Mouse (Mus musculus): ENCODE measurements around the gene Cpne5.
"Not testable (repeated sequence)": the region's sequence is repeated elsewhere in the genome, so short reads cannot be mapped to it uniquely, and the experiment has no call there.

Gene Cpne5

DNA sequence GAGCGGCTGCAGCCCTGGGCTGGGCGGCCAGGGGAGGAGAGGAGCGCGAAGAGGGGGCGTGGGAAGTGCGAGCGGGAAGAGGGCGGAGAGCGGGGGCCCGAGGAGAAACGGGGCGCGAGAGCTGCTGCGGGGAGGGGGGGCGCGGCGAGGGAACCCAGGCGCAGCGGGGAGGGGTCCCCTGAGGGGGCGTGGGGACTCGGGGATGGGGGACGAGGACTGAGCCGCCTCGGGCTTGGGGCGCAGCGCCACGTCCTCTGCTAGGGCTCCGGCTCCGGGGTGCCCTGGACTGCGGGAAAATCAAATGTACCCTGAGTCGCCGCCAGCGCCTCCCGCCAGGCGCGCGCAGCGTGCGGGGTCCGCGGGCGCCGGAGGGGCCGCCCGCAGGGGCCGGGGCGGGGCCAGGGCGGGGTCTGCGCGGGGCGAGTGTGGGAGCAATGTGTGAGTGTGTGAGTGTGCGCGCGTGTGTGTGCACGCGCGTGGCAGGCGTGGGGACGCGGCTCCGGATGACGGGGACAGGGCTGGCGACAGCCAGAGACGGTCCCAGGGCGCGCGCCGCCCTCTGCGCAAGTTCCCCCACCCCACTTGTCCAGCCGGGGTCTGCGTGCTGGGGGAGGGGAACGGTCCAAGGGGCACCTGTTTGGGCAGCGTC is at the start of gene Cpne5:
Cpne5 (minus strand) TSS at position 396 of the 649 bp plus-strand sequence.
- no peak for DNase-seq

DNA sequence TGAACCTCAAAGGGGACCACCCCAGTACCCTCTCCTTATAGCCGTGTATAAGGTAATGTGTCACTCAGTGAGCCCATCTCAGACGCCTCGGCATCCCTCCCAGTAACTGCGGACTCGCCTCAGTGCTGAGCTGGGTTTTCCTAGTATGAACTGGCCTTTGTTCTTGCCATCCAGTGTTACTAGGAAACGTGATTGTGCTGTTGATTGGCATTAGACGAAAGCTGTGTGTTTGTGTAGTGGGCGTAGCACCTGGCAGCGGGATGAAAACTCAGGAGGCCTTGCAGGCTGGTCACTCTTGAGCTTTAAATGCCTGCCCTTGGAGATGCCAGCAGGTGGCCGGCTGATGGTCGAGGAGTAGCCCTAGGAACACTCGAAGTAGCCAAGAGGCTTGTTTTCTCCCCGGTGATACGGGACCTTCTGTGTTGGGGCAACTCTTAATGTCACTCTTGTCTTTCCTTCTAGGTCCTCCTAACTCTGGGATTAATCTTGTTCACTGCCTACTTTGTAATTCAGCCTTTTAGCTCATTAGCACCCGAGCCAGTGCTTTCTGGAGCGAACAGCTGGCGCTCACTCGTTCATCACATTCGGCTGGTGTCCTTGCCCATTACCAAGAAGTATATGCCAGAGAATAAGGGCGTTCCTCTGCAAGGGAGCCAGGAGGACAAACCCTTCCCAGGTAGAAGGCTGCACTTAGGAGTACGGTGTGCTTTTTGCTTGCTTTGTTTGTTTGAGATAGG is 44.4 kb upstream of the Cpne5 start:
- no peak for DNase-seq

DNA sequence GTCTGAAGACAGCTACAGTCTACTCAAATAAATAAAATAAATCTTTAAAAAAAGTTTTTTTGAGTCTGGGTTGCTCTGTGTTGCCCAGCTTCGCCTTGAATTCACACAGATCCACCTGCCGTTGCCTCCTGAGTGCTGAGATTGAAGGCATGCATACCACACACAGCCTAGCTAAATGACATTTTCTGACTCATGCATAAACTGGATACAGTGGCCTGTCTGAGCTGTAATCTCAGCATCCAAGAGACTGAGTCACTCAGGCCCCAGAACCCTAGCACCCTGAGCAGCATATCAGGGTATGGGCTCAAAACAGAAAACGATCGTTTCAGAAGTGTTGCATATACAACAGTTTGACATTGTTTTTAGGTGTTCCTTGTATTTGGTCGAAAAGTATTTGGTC is 43.6 kb upstream of the Cpne5 start:
- no peak for DNase-seq

DNA sequence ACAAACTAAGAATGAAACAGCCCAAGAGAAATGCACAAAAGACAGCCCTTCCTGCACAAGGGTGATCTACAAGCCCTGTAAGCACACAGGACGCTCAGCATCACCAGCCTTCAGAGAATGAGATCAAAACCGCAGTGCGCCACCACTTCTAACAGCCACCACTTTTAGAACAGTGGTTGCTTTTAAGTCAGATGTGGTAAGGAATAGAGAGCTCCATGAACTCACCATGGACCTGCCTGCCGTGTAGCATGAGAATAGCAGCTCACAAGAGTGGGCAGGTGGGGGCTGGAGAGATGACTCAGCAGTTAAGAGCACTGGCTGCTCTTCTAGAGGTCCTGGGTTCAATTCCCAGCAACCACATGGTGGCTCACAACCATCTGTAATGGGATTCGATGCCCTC is 42.5 kb upstream of the Cpne5 start:
- DNase-seq: no peak

DNA sequence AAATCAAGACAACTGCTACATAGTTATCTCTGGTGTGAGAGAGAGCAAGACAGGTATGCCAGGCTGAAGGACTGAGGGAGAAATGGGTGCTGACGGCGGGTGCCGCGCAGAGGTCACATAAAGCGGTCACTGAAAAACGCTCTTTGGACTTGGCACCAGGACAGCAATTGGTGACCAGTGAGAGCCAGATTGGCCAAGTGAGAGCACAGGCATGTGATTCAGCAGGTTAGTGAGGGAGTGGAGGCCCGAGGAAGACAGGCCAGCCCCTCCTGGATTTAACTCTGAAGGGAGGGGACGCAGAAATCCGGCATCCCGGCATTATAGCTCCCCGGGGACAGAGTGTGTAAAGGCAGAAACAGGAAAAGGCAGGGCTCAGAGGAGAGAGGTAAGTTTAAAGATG is 35.9 kb upstream of the Cpne5 start:
- peak; percentile 89 for DNase-seq

DNA sequence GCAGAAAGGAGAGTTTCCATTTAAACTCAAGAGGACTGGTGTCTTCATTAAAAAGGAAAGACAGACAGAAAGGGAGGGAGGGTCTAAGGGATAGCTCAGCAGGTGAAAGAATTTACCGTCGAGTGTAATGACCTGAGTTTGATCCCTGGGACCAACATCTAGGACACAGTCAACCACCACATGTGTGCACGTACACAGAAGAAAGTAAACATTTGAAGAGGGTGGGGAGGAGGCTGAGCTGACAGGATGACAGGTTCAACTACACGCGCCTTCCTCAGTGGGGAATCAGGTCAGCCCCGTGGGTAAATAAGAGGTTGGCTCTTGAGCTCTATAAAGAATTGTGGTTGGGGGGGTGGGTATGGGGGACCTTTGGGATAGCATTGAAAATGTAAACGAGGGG is 35.2 kb upstream of the Cpne5 start:
- DNase-seq: no peak

DNA sequence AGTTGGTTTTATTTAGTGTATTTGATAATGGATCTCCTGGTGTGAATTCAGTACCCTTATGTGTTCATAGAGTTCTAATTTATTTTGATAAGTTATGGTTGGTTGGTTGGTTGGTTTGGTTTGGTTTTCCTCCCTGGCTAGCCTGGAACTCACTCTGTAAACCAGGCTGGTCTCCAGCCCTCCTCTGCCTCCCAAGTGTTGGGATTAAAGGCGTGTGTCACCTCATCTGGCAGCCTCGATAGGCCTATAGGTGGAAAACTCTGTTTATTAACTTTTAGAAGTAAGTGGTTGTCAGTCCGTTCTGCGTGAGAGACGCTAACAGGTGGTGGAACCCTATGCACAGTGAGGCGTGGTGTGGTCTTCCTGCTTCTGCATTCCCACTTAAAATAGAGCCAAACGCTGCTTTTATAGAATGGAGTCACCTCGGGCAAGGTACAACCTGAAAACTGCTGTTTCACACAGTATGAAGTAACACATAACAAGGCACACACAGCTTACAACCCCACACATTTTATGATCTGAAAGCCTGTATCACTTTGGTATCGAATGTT is 32.3 kb upstream of the Cpne5 start:
- no peak for DNase-seq

DNA sequence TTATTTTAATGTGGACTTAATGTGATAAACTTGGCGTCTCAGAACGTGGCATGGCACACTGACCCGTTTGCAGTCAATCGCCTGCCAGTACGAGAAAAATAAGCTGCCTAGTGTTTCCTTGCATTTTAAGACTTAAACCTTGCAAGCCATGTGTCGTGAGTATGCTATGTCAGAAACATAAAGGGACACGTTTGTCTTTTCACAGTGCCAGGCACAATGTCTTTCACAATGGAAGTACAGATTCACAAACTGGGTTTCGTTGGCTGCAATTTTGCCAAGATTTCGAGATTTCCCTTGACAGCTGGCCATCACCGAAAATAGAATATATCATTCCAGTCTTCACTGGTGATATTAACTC is 31.4 kb upstream of the Cpne5 start:
- no peak for DNase-seq

DNA sequence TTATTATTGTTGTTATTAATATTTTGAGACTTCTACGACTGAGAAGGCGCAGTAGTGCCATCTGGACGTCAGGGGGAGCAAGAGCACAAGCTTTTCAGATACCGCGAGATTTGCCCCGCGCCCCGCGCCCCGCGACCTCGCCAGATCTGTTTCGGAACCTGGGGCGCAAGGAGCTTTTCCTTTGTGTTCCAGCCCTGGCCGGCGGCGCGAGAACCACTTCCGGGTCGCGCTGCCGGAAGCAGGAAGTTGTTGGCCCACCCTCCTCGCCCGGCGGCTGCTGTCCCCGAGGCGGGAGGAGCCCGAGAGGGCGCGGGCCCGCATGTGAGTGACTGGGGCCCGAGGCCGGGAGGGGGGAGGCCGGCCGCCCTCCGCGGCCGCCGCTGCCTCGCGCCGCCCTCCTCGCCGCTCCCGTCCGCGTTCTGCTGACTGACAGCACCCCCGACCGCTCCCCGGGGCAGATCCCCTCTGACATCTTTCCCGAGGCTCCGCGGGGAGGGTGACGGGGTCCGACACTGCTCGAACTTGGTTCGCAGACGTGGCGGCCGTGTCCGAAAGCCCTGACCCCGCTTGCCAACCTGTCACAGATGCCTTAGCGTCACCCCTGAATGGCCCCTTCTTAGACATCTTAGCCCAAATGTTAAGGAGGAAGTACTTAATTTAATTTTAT is 30.8 kb upstream of the Cpne5 start, which contains the start of gene BC004004:
BC004004 (plus strand) TSS at position 107 of the 667 bp plus-strand sequence.
- DNase-seq: peak; percentile 94

DNA sequence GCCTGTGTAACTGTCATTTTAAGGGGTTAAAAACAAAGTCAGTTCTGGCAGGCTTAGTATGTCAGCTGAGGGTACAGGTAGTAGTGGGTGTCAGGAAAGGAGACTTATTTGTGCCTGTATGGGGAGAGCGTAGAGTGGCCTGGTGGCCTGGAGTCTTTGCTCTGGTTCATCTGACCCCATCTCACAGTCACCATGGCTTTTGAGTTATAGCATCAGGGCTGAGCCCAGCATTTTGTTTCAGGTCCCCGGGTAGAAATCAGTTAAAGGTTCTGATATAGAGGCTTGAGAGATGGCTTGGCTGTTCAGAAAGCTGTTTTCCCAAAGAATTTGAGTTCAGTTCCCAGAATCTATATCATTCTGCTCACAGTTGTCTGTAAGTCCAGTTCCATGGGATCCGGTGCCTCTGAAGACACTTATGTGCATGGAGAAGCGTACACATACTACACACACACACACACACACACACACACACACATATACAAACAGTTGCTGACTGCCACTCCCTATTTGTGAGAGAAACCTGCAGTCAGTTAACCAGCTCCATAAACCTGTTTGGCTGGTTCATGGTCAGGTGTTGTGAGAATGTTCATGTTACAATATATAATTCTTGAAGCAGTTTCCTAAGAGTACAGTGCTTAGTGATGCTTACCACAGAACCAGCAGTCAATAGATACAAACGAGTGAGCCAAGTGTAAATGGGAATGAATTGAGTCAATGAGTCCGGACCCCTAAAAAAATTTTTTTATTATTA is 30.1 kb upstream of the Cpne5 start:
- DNase-seq: no peak

DNA sequence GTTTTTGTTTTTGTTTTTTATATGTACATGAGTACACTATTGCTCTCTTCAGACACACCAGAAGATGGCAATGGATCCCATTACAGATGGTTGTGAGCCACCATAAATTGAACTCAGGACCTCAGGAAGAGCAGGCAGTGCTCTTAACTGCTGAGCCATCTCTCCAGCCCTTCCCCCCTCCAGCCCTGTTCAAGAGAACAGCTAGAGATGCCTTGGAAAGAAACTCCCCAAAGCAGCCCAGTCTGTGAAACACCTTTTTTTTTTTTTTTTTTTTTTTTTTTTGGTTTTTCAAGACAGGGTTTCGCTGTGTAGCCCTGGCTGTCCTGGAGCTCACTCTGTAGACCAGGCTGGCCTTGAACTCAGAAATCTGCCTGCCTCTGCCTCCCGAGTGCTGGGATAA is 29.1 kb upstream of the Cpne5 start:
- DNase-seq: not testable (repeated sequence)

DNA sequence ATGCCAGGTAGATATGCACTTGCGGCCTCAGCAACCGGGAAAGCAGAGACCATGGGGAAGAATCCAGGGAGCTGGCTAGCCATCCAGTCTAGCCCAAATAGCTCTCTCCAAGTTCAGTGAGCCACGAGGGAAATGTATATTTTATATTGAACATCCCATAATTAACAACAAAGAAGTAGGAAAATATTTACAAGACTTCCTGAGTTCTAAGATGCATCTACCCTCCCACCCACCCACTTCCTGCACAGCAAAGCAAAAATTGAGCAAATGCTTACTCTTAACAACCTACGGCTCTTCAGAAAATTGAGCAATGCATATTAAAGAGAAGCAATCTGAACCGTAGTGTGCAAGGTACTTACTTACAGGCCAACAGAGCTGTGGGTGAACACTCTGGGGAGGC is 26.8 kb upstream of the Cpne5 start:
- DNase-seq: no peak

DNA sequence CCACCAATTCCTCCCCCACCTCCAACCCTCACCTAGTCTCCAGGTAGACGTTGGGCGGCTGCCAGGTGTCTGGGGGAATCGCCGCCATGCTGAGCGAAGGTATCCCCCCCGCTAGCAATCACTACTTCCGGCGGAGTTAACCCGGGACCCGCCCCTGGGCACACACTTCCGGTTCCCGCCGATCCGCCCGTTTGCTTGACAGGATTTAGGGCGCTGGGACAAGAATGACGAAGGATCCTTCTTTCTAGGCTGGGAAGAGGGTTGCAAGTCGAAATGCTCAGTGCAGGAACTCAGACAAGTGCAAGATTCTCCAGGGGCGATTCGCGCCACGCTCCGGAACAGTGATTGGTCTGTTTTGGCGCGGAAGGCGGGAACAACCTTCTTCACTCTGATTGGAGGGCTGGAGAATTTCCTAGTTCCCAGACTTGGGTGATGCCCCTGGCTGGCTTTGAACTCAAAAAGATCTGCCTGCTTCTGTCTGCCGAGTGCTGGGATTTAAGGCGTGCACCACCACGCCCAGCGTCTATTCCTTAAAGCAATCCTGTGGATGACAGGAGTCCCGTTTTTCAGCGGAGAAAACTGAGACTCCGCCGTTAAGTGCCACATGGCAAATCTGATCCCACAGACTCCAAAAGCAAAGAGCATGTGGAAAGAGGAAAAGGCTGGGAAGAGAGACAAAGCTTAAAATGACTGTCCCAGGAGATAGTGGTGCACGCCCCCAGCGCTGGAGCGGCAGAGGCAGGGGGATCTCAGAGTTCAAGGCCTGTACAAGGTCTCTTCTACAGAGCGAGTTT is 26.1 kb upstream of the Cpne5 start, which contains the start of gene Ppil1:
Ppil1 (minus strand) TSS at position 347 of the 794 bp plus-strand sequence.
- DNase-seq: peak; percentile 91

DNA sequence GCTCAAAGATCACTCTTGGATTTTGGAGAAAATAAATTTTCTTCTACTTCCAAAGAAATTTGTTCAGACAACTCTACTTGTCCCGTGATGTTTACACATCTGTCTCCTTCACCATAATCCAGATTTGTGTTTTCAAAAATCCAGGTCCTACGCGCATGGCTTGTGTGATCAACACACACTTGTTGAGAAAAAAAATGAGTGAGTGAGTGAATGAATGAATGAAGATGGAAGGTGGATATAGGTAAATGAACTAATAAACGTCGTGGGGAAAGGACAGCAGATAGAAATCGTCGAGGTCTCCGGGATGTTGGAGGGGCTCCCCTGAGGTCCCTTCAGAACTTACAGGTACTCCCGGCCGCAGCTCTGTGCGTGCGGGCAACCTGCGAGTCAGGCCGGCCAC is 25.4 kb upstream of the Cpne5 start:
- DNase-seq: no peak

DNA sequence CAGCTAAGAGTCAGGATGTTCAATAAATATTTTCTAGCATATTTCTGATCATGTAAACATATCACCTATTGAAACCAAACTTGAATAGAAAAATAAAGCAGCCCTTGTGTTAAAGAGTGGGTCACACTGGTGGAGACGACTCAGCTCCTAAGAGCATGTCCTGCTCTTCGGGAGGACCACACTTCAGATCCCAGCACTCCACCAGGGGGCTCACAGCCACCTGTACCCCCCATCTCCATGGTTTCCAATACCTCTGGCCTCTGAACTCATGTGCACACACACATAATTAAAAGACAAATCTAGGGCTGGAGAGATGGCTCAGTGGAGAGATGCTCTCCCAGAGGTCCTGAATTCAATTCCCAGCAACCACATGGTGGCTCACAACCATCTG is 24.3 kb upstream of the Cpne5 start:
- DNase-seq: no peak

DNA sequence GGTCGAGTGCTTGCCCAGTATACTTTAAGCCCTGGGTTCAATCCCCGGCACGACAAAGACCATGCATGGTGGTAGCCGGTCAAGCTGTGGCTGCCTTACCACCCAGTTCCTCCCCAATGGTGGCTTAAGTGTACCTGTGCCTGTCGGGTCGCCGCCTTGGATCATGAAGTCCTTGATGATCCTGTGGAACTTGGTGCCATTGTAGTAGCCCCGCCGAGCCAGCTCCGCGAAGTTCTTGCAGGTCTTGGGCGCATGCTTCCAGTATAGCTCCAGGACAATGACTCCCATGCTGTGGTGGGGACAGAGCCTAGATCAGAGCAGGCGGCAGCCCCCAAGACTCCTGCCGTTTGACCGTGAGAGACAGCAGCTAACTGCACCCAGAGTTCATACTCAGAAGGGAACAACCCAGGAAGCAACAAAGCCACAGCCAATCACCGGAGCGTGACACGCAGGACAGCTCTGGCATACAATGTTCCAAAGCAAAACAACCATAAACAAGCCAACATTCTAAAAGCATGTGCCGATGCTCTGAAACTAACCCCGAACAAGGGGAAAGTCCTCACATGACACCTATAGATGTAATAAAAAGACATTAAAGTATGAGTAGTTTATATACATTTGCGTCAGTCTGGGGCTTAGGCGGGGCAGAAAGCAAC is 23.8 kb upstream of the Cpne5 start:
- DNase-seq: no peak

DNA sequence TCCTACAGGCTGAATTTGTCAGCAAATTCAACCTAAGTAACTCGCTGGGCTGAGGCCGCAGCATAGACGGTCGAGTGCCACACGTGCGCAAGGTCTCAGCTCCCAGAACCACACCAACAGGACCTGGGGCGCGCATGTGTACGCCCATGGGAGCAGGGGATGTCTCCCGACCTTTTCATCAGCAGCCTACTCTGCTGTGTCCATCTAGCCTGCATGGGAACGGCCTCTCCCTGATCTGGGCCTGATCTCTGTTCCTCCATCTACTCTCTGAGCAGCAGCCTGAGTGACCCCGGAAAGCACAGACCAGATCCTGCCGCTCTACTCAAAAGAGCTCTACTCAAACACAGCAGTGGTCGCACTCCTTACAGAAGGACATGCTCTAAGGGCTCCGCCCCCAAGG is 22.5 kb upstream of the Cpne5 start:
- no peak for DNase-seq

DNA sequence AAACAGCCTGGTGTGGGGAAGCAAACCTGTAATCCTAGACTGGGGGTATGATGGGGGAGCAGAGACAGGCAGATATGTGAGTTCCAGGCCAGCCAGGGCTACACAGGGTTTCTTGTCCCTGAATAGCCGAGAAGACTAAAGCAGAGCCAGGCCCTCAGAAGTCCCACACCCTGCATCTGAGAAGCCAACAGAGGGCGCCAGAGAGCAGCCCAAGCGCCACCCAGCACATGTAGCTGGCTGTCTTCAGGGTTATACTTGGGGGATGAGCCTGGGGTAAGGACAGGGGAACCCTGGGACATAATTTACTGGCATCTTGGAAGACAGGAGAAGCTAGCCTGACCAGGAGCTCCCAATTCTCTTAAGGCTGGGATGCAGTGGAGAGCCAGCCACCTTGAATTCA is 21.5 kb upstream of the Cpne5 start:
- peak; percentile 81 for DNase-seq

DNA sequence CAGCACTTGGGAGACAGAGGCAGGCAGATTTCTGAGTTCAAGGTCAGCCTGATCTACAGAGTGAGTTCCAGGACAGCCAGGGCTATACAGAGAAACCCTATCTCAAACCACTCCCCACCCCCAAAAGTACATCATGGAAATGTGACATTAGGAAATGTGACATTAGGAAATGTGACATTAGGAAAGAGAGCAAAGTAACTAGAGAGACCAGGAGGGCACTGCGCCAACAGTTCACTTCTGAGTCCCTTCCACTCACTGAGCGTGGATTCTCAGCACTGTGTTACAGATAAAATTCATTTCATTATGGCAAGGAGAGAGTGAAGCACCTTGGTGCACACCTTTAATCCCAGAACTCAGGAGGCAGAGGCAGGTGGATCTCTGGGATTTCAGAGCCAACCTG is 21.0 kb upstream of the Cpne5 start:
- no peak for DNase-seq

DNA sequence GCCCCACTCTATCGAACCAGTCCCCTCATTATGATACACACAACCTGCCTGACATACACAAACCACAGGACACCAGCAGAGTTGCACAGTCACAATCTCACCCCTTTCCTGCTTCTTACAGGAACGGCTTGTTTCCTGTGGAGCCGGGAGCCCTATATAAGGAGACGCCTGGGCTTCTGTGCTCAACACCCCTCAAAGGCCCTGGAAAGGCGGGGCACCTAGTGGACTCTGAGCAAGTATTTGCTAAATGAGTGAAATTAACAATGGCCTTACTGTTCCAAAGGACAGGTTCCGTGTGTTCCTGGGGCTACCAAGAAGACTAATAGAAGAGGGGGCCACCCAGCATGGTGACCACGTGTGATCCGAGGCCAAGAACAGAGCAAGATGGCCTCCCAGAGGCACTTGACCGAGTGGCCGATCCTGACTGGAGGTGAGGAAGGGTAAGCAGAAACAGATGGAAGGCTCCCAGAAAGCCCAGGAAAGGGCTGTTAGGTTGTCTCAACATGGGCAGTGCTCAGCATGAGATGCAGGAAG is 20.1 kb upstream of the Cpne5 start:
- DNase-seq: no peak

DNA sequence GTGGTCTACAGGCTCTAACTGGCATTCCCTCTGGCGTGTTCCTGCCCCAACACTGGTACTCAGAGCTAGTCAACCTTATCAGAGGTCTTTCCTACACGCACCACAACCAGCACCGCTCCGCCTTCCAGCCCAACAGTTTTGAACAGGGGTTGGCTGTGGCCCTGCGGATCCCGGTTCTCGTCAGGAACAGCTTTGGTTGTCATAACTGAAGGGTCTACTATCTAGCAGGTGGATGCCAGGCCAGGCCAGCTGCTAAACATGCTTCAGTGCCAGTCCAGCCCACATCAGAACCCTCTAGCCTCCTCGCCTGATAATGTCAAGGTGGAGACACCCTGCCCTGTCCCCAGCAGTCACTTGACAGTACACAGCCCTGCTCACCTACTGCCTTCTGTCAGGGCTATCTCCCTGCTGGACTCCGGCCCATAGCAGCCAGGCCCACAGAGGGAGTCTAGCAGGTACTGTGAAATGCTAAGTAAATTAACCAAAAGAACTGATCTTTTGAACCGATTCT is 19.1 kb upstream of the Cpne5 start:
- DNase-seq: no peak

Data from kidney, adult 18-20 months (tissue).